Mouse (Mus musculus): Measurements from ENCODE around the gene Def8. TPM values are rescaled to one million over a fixed set of nuclear protein-coding genes. Genes with fewer than 3 reads are reported as not detected.

Def8 gene
- 14.4 and 18.6 TPM in 2 replicates for total RNA-seq (2014; fragmentation: Nextera tagmentation)
- 12.6 and 15.1 TPM in 2 replicates for total RNA-seq (2017)
- 11.4 and 16.7 TPM in 2 replicates for polyA plus RNA-seq (2012)

DNA sequence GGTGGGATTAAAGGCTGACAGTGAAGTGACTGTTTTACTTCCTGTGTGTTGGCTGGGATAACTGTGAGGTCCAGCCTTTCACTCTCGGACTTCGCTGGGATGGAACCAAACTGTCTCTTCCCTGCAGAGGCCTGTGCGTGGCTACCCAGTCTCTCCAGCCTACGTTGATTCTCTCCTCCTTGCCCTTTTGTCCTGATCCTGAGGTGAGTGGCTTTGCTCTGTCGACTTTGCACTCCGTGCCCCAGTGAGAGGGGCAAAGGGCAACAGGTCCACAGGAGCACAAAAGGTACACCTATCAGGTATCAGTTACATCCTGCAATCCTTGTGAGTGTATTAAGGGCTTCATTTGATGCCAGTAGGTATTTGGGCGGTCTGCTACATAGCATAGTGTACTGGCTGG lies at the start of gene Def8:
Gene Def8 (plus strand): TSS at position 87 of the 400 bp plus-strand sequence.
- H3K9me3 ChIP-seq (replicated peaks) = no peaks in the 10 kb centered on the region
- peak within 1 kb of the TSS; percentile 52; the same call in 1 of the 2 replicates for H3K4me3 ChIP-seq (ENCODE audit: low read depth, low read length)
- H3K4me1 ChIP-seq (ENCODE audit: insufficient read depth, low read depth, low read length) = peaks cover 21% of the 10 kb centered on the region
- TF ChIP-seq GATA1 (IDR thresholded peaks at IDR 0.05; ENCODE audit: borderline replicate concordance, low read length) = no peak
- TF ChIP-seq POLR2AphosphoS5 (IDR thresholded peaks at IDR 0.05; ENCODE audit: insufficient replicate concordance, low read depth, low read length) = no peak
- no peak for TF ChIP-seq GATA2 (IDR thresholded peaks at IDR 0.05; ENCODE audit: borderline replicate concordance, low read depth, low read length)
- no peak for ATAC-seq (ENCODE audit: extremely low read depth, insufficient number of reproducible peaks, low FRiP score, poor library complexity, severe bottlenecking)
- H3K27me3 ChIP-seq (ENCODE audit: insufficient read depth, low read length) = peaks cover 20% of the 10 kb centered on the region
- DNase-seq (ENCODE audit: low spot score) = no peak
- H3K36me3 ChIP-seq (replicated peaks) = no peaks in the 10 kb centered on the region

DNA sequence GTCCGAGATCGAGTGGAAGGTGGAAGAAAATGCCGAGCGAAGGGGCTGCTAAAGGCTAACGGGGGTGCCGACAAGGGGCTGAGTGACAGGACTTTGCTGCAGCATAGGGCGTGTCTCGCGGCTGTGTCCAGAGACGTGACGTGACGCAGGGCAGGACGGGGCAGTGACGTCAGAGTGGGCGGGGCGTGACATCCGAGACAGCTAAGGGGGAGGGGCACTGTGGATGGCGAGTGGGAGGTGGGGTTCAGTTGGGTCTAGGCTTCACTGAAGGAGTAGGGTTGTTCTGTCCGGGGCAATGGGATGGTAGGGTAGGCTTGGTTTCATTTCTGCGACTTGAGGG lies 49.1 kb upstream of the Def8 start:
- TF ChIP-seq POLR2AphosphoS5 (IDR thresholded peaks at IDR 0.05; ENCODE audit: insufficient replicate concordance, low read depth, low read length) (no peak), GATA2 (IDR thresholded peaks at IDR 0.05; ENCODE audit: borderline replicate concordance, low read depth, low read length) (no peak), TAL1 (conservative IDR thresholded peaks at IDR 0.05; ENCODE audit: low read depth, low read length) (no peak), GATA1 (IDR thresholded peaks at IDR 0.05; ENCODE audit: borderline replicate concordance, low read length) (no peak), CTCF (IDR thresholded peaks at IDR 0.05; ENCODE audit: low read depth, low read length) (no peak)
- Histone ChIP-seq H3K9me3 (replicated peaks) (no peaks in the 10 kb centered on the region), H3K4me3 (ENCODE audit: low read depth, low read length) (peak overlapping the region; percentile 90), H3K27me3 (ENCODE audit: insufficient read depth, low read length) (peaks cover 21% of the 10 kb centered on the region), H3K36me3 (replicated peaks) (peaks cover 37% of the 10 kb centered on the region), H3K4me1 (ENCODE audit: insufficient read depth, low read depth, low read length) (peaks cover 42% of the 10 kb centered on the region)
- DNase-seq (ENCODE audit: low spot score) (peak; percentile 93), ATAC-seq (ENCODE audit: extremely low read depth, insufficient number of reproducible peaks, low FRiP score, poor library complexity, severe bottlenecking) (peak; percentile 86)

DNA sequence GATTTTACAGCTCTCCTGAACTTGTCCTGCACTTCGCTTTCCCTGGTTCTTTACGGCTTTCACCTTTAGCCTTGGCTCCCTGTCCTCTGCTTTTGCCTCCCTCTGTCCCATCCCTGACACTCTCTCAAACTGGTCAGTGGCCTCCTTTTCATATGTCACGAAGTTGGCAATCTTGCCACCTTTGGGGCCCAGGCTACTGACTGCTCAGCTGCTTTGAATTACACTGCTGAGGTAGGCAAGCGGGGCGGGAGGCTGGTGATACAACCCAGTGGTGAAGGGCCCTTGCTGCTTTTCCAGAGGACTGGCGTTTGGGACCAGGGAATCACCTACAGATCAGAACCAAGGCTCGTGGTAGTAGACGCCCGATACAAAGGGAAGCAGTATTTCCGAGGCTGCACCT lies 47.6 kb upstream of the Def8 start:
- TF ChIP-seq GATA1 (IDR thresholded peaks at IDR 0.05; ENCODE audit: borderline replicate concordance, low read length) (no peak), GATA2 (IDR thresholded peaks at IDR 0.05; ENCODE audit: borderline replicate concordance, low read depth, low read length) (no peak), POLR2AphosphoS5 (IDR thresholded peaks at IDR 0.05; ENCODE audit: insufficient replicate concordance, low read depth, low read length) (no peak)
- H3K9me3 ChIP-seq (replicated peaks) = no peaks in the 10 kb centered on the region
- H3K36me3 ChIP-seq (replicated peaks) = peaks cover 52% of the 10 kb centered on the region
- no peak for DNase-seq (ENCODE audit: low spot score)
- H3K27me3 ChIP-seq (ENCODE audit: insufficient read depth, low read length) = peaks cover 7% of the 10 kb centered on the region
- no peak for ATAC-seq (ENCODE audit: extremely low read depth, insufficient number of reproducible peaks, low FRiP score, poor library complexity, severe bottlenecking)
- H3K4me1 ChIP-seq (ENCODE audit: insufficient read depth, low read depth, low read length) = peaks cover 42% of the 10 kb centered on the region
- no peak overlapping the region; the same call in 1 of the 2 replicates for H3K4me3 ChIP-seq (ENCODE audit: low read depth, low read length)

DNA sequence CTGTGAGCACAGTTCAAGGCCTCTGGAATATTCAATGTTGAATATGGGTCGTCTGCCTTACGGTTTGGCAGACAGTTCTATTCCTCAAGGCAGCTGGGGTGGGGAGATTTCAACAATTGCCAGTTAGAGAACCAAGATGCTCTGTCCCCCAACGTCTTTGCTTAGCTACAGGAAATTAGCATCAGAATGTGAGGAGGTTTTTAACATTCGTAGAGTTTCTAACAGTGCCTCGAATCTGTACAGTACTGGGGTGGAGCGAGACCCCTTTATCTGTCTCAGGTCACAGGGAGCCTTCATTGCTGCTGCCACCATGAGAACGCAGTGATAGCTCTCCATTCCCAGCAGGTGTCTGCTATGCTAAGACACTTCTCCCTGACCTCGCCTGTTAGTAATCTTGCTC lies 47.2 kb upstream of the Def8 start:
- Histone ChIP-seq H3K36me3 (replicated peaks) (peaks cover 56% of the 10 kb centered on the region), H3K9me3 (replicated peaks) (no peaks in the 10 kb centered on the region), H3K4me3 (ENCODE audit: low read depth, low read length) (no peak overlapping the region), H3K4me1 (ENCODE audit: insufficient read depth, low read depth, low read length) (peaks cover 42% of the 10 kb centered on the region), H3K27me3 (ENCODE audit: insufficient read depth, low read length) (peaks cover 3% of the 10 kb centered on the region)
- ATAC-seq (ENCODE audit: extremely low read depth, insufficient number of reproducible peaks, low FRiP score, poor library complexity, severe bottlenecking) (no peak), DNase-seq (ENCODE audit: low spot score) (no peak)
- TF ChIP-seq TAL1 (conservative IDR thresholded peaks at IDR 0.05; ENCODE audit: low read depth, low read length) (no peak), GATA2 (IDR thresholded peaks at IDR 0.05; ENCODE audit: borderline replicate concordance, low read depth, low read length) (no peak), CTCF (IDR thresholded peaks at IDR 0.05; ENCODE audit: low read depth, low read length) (no peak), POLR2AphosphoS5 (IDR thresholded peaks at IDR 0.05; ENCODE audit: insufficient replicate concordance, low read depth, low read length) (no peak), GATA1 (IDR thresholded peaks at IDR 0.05; ENCODE audit: borderline replicate concordance, low read length) (no peak)

DNA sequence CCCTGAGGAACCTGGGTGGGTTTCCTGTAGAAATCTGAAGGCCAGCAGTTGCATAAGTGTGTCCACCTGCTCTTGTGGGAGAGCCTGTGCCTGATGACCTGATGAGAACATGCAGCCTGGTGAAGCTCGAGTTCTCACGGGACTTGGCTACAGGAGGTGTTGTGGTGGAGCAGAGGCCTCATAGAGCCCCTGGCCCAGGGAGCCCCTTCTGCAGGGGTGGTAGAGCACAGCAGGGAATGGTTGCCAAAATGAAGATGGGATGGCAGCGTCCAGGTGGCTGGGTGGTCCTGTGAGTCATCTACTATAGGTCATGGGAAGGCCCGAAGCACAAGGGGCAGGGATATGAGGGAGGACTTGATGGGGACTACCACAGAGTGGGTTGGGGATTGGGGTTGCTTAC lies 41.6 kb upstream of the Def8 start:
- TF ChIP-seq TAL1 (conservative IDR thresholded peaks at IDR 0.05; ENCODE audit: low read depth, low read length) = no peak
- TF ChIP-seq POLR2AphosphoS5 (IDR thresholded peaks at IDR 0.05; ENCODE audit: insufficient replicate concordance, low read depth, low read length) = no peak
- no peak for TF ChIP-seq GATA1 (IDR thresholded peaks at IDR 0.05; ENCODE audit: borderline replicate concordance, low read length)
- TF ChIP-seq CTCF (IDR thresholded peaks at IDR 0.05; ENCODE audit: low read depth, low read length) = no peak
- TF ChIP-seq GATA2 (IDR thresholded peaks at IDR 0.05; ENCODE audit: borderline replicate concordance, low read depth, low read length) = no peak
- H3K27me3 ChIP-seq (ENCODE audit: insufficient read depth, low read length) = no peaks in the 10 kb centered on the region
- H3K4me1 ChIP-seq (ENCODE audit: insufficient read depth, low read depth, low read length) = peaks cover 3% of the 10 kb centered on the region
- H3K4me3 ChIP-seq (ENCODE audit: low read depth, low read length) = no peak overlapping the region
- H3K9me3 ChIP-seq (replicated peaks) = no peaks in the 10 kb centered on the region
- no peak for ATAC-seq (ENCODE audit: extremely low read depth, insufficient number of reproducible peaks, low FRiP score, poor library complexity, severe bottlenecking)
- H3K36me3 ChIP-seq (replicated peaks) = peaks cover 92% of the 10 kb centered on the region
- no peak for DNase-seq (ENCODE audit: low spot score)

DNA sequence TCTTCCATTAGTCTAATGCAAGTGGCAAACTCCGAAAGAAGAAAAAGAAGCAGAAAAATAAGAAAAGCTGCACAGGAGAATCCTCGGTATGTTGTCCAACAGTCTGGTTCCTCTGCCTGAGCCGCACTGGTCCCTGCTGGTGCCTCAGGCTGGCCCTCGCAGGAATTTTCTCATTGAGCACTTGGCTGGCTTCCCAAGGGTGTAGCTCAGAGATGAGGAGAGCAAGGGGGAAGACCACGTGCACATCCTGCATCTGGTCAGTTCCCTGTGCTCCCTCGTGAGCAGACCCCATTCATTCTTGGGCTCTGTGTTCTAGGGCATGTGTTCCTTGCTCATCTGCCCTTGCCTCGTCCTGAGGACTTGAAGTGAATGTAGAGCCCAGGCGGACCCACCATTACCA lies 40.8 kb upstream of the Def8 start:
- ATAC-seq (ENCODE audit: extremely low read depth, insufficient number of reproducible peaks, low FRiP score, poor library complexity, severe bottlenecking) (no peak), DNase-seq (ENCODE audit: low spot score) (no peak)
- TF ChIP-seq CTCF (IDR thresholded peaks at IDR 0.05; ENCODE audit: low read depth, low read length) (no peak), GATA2 (IDR thresholded peaks at IDR 0.05; ENCODE audit: borderline replicate concordance, low read depth, low read length) (no peak), POLR2AphosphoS5 (IDR thresholded peaks at IDR 0.05; ENCODE audit: insufficient replicate concordance, low read depth, low read length) (no peak), GATA1 (IDR thresholded peaks at IDR 0.05; ENCODE audit: borderline replicate concordance, low read length) (no peak), TAL1 (conservative IDR thresholded peaks at IDR 0.05; ENCODE audit: low read depth, low read length) (no peak)
- Histone ChIP-seq H3K36me3 (replicated peaks) (peaks cover 93% of the 10 kb centered on the region), H3K27me3 (ENCODE audit: insufficient read depth, low read length) (no peaks in the 10 kb centered on the region), H3K4me3 (ENCODE audit: low read depth, low read length) (no peak overlapping the region), H3K4me1 (ENCODE audit: insufficient read depth, low read depth, low read length) (no peaks in the 10 kb centered on the region; the same call in 1 of the 2 replicates), H3K9me3 (replicated peaks) (no peaks in the 10 kb centered on the region)

Measured in G1E (cell line).